Mouse (Mus musculus) G1E (cell line): ENCODE data around the gene Nid1.

Experiments used
- CTCF ChIP-seq: IDR thresholded peaks from 2 replicates; pipeline ENCODE4 v1.5.1; 2012; ENCODE audit warnings: low read depth, low read length, inconsistent platforms, mixed read lengths
- GATA1 ChIP-seq: IDR thresholded peaks from 2 replicates; pipeline ENCODE4 v1.6.1; 2012; ENCODE audit warnings: borderline replicate concordance, low read length, inconsistent platforms, mixed read lengths

DNA sequence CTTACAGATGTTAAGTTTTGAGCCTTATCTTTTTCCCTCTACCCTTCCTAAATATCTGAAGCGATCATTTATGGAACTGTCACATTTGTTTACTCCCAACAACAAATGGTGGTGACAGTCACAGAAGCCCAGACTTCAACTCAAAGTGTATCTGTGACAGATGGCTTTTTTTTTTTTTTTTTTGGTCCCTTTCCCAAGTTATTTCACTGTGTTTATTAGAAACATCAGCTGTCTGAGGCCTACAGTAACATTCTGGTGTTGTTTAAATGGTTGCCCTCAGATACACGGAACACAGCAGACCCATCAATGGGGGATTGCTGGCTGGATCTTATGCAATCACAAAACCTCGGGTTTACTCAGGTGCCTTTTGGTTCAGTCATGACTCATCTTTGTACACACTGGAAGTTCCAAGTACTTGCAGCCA is 34.0 kb downstream of the Nid1 start:
- TF ChIP-seq CTCF: no peak
- TF ChIP-seq GATA1: no peak
